Mouse (Mus musculus) intestine, embryonic 15.5 days (tissue): ENCODE results near the gene Tsr1. TPM values are rescaled to one million over a fixed set of nuclear protein-coding genes. Genes with fewer than 3 reads are reported as not detected.

Experiments used
- ATAC-seq: fragments of 200-750 bp; cut with Nextera tagmentation; 2 replicates; pipeline ENCODE4 v1.8.0; 2017; ENCODE audit warnings: moderate TSS enrichment, moderate library complexity
- H3K27ac ChIP-seq: fragments of 300-500 bp; sonication (generic); 2 replicates; pipeline ENCODE4 v1.5.1; 2015; ENCODE audit warnings: mild to moderate bottlenecking, inconsistent platforms
- H3K27me3 ChIP-seq: fragments of 300-500 bp; sonication (generic); replicated peaks from 2 replicates; pipeline ENCODE4 v1.6.1; 2015; ENCODE audit warnings: inconsistent platforms
- H3K36me3 ChIP-seq: fragments of 300-500 bp; sonication (generic); 2 replicates; pipeline ENCODE4 v1.6.1; 2015; ENCODE audit warnings: inconsistent platforms
- H3K4me1 ChIP-seq: fragments of 300-500 bp; sonication (generic); replicated peaks from 2 replicates; pipeline ENCODE4 v1.6.1; 2015; ENCODE audit warnings: inconsistent platforms
- H3K4me2 ChIP-seq: fragments of 300-500 bp; sonication (generic); replicated peaks from 2 replicates; pipeline ENCODE4 v1.6.1; 2015; ENCODE audit warnings: mild to moderate bottlenecking, inconsistent platforms
- H3K4me3 ChIP-seq: fragments of 300-500 bp; sonication (generic); replicated peaks from 2 replicates; pipeline ENCODE4 v1.5.1; 2015; ENCODE audit warnings: inconsistent platforms
- H3K9ac ChIP-seq: fragments of 300-500 bp; sonication (generic); 2 replicates; pipeline ENCODE4 v1.6.1; 2015; ENCODE audit warnings: inconsistent platforms
- H3K9me3 ChIP-seq: fragments of 300-500 bp; sonication (generic); 2 replicates; pipeline ENCODE4 v1.6.1; 2016; ENCODE audit warnings: inconsistent platforms
- WGBS: fragments of 180-500 bp; shearing (Covaris S2); methylation state at CpG from one replicate; pipeline ENCODE4 v1.1.7; 2015; 5-methylcytosine and 5-hydroxymethylcytosine counted together
- polyA plus RNA-seq: library from polyadenylated mRNA; unstranded; fragments of >200 nt; fragmentation: Nextera tagmentation; extraction: Ambion mirVana; gene quantifications from 2 replicates; pipeline ENCODE4 v1.2.1, GENCODE M21; 2015

The Tsr1 gene
- 49.6 and 53.5 TPM in 2 replicates for polyA plus RNA-seq

- Histone ChIP-seq H3K4me2 (peak within 1 kb of the TSS; percentile 97), H3K36me3 (peaks cover 16% of the 10 kb centered on the region; the same call in 1 of the 2 replicates), H3K27me3 (no peaks in the 10 kb centered on the region), H3K9me3 (no peaks in the 10 kb centered on the region), H3K9ac (peak within 1 kb of the TSS; percentile 73), H3K4me1 (peaks cover 17% of the 10 kb centered on the region), H3K27ac (peak within 1 kb of the TSS; percentile 87), H3K4me3 (peak within 1 kb of the TSS; percentile 83)
- ATAC-seq: peak; percentile 80
- WGBS: under 1% methylated on average over 54 of the region's 54 CpGs
Measured at GRCm38 (mm10) chr11:74897678-74898516, at the start of gene Tsr1. Gene Tsr1, plus strand, starts transcription at chr11:74898071.

- H3K36me3 ChIP-seq: no peaks in the 10 kb centered on the region
- 86% methylated on average over 14 of the region's 14 CpGs for WGBS
- no peak overlapping the region for H3K4me3 ChIP-seq
- H3K27ac ChIP-seq: no peak overlapping the region
- H3K9me3 ChIP-seq: no peaks in the 10 kb centered on the region
- ATAC-seq: no peak
- peaks cover 8% of the 10 kb centered on the region for H3K4me1 ChIP-seq
- H3K9ac ChIP-seq: no peak overlapping the region
- H3K27me3 ChIP-seq: no peaks in the 10 kb centered on the region
- H3K4me2 ChIP-seq: no peak overlapping the region
Measured at GRCm38 (mm10) chr11:74850998-74851661, 46.7 kb upstream of the Tsr1 start.

- Histone ChIP-seq H3K27me3 (no peaks in the 10 kb centered on the region), H3K9me3 (no peaks in the 10 kb centered on the region), H3K36me3 (no peaks in the 10 kb centered on the region), H3K4me1 (no peaks in the 10 kb centered on the region; the same call in 1 of the 2 replicates), H3K4me3 (no peak overlapping the region), H3K4me2 (no peak overlapping the region), H3K9ac (no peak overlapping the region), H3K27ac (no peak overlapping the region)
- WGBS: 84% methylated on average over 9 of the region's 9 CpGs
- ATAC-seq: no peak
Measured at GRCm38 (mm10) chr11:74857756-74858155, 40.1 kb upstream of the Tsr1 start.

GRCm38 (mm10) chr11:74862129-74862528 lies 35.7 kb upstream of the Tsr1 start:
- Histone ChIP-seq H3K4me1 (no peaks in the 10 kb centered on the region; the same call in 1 of the 2 replicates), H3K9me3 (no peaks in the 10 kb centered on the region), H3K9ac (no peak overlapping the region), H3K27ac (no peak overlapping the region), H3K36me3 (no peaks in the 10 kb centered on the region), H3K4me2 (no peak overlapping the region), H3K4me3 (no peak overlapping the region), H3K27me3 (no peaks in the 10 kb centered on the region)
- ATAC-seq: no peak
- 78% methylated on average over 5 of the region's 5 CpGs for WGBS

GRCm38 (mm10) chr11:74863471-74863870 lies 34.4 kb upstream of the Tsr1 start:
- no peak overlapping the region for H3K4me2 ChIP-seq
- no peaks in the 10 kb centered on the region; the same call in 1 of the 2 replicates for H3K4me1 ChIP-seq
- no peak overlapping the region for H3K9ac ChIP-seq
- WGBS: 30% methylated on average over 11 of the region's 11 CpGs
- H3K27ac ChIP-seq: no peak overlapping the region
- H3K9me3 ChIP-seq: no peaks in the 10 kb centered on the region
- no peak overlapping the region for H3K4me3 ChIP-seq
- 0 out of 2 replicates have a peak, but pooled peaks have one; percentile 30 for ATAC-seq
- no peaks in the 10 kb centered on the region for H3K27me3 ChIP-seq
- H3K36me3 ChIP-seq: no peaks in the 10 kb centered on the region

- H3K9me3 ChIP-seq: no peaks in the 10 kb centered on the region
- H3K27ac ChIP-seq: no peak overlapping the region
- H3K27me3 ChIP-seq: no peaks in the 10 kb centered on the region
- H3K4me1 ChIP-seq: no peaks in the 10 kb centered on the region; the same call in 1 of the 2 replicates
- WGBS: 89% methylated on average over 9 of the region's 9 CpGs
- no peak for ATAC-seq
- H3K9ac ChIP-seq: no peak overlapping the region
- H3K4me2 ChIP-seq: no peak overlapping the region
- no peak overlapping the region for H3K4me3 ChIP-seq
- no peaks in the 10 kb centered on the region for H3K36me3 ChIP-seq
Measured at GRCm38 (mm10) chr11:74864421-74864820, 33.5 kb upstream of the Tsr1 start.

GRCm38 (mm10) chr11:74865252-74865651 lies 32.6 kb upstream of the Tsr1 start:
- no peak overlapping the region for H3K9ac ChIP-seq
- no peak for ATAC-seq
- no peaks in the 10 kb centered on the region for H3K9me3 ChIP-seq
- no peaks in the 10 kb centered on the region for H3K36me3 ChIP-seq
- H3K4me1 ChIP-seq: no peaks in the 10 kb centered on the region; the same call in 1 of the 2 replicates
- H3K4me2 ChIP-seq: no peak overlapping the region
- H3K4me3 ChIP-seq: no peak overlapping the region
- no peaks in the 10 kb centered on the region for H3K27me3 ChIP-seq
- 87% methylated on average over 9 of the region's 9 CpGs for WGBS
- no peak overlapping the region for H3K27ac ChIP-seq

GRCm38 (mm10) chr11:74866640-74867039 lies 31.2 kb upstream of the Tsr1 start:
- Histone ChIP-seq H3K36me3 (no peaks in the 10 kb centered on the region), H3K9ac (no peak overlapping the region), H3K4me3 (no peak overlapping the region), H3K4me2 (no peak overlapping the region), H3K4me1 (peaks cover 5% of the 10 kb centered on the region; the same call in 1 of the 2 replicates), H3K27ac (no peak overlapping the region), H3K27me3 (no peaks in the 10 kb centered on the region), H3K9me3 (no peaks in the 10 kb centered on the region)
- 85% methylated on average over 4 of the region's 4 CpGs for WGBS
- ATAC-seq: no peak

GRCm38 (mm10) chr11:74867181-74867580 lies 30.7 kb upstream of the Tsr1 start:
- WGBS: 84% methylated on average over 2 of the region's 2 CpGs
- Histone ChIP-seq H3K9ac (no peak overlapping the region), H3K9me3 (no peaks in the 10 kb centered on the region), H3K4me3 (no peak overlapping the region), H3K36me3 (no peaks in the 10 kb centered on the region), H3K27ac (no peak overlapping the region), H3K4me2 (no peak overlapping the region), H3K27me3 (no peaks in the 10 kb centered on the region), H3K4me1 (peaks cover 5% of the 10 kb centered on the region; the same call in 1 of the 2 replicates)
- ATAC-seq: no peak

GRCm38 (mm10) chr11:74868046-74868760 lies 29.7 kb upstream of the Tsr1 start:
- no peak for ATAC-seq
- no peaks in the 10 kb centered on the region for H3K27me3 ChIP-seq

GRCm38 (mm10) chr11:74869603-74870002 lies 28.3 kb upstream of the Tsr1 start:
- H3K9me3 ChIP-seq: no peaks in the 10 kb centered on the region
- no peaks in the 10 kb centered on the region for H3K27me3 ChIP-seq
- H3K9ac ChIP-seq: no peak overlapping the region
- ATAC-seq: no peak
- 79% methylated on average over 6 of the region's 6 CpGs for WGBS
- H3K36me3 ChIP-seq: no peaks in the 10 kb centered on the region
- no peak overlapping the region for H3K27ac ChIP-seq
- no peak overlapping the region for H3K4me3 ChIP-seq
- no peak overlapping the region for H3K4me2 ChIP-seq
- peaks cover 5% of the 10 kb centered on the region; the same call in 1 of the 2 replicates for H3K4me1 ChIP-seq

More at GRCm38 (mm10) chr11:74868046-74868760, 29.7 kb upstream of the Tsr1 start:
- no peaks in the 10 kb centered on the region for H3K36me3 ChIP-seq
- H3K9me3 ChIP-seq: no peaks in the 10 kb centered on the region
- no peak overlapping the region for H3K4me2 ChIP-seq
- peaks cover 5% of the 10 kb centered on the region; the same call in 1 of the 2 replicates for H3K4me1 ChIP-seq
- H3K9ac ChIP-seq: no peak overlapping the region
- no peak overlapping the region for H3K4me3 ChIP-seq
- WGBS: 93% methylated on average over 13 of the region's 13 CpGs
- no peak overlapping the region for H3K27ac ChIP-seq

GRCm38 (mm10) chr11:74870544-74870943 lies 27.3 kb upstream of the Tsr1 start:
- H3K4me3 ChIP-seq: no peak overlapping the region
- H3K4me1 ChIP-seq: peaks cover 5% of the 10 kb centered on the region; the same call in 1 of the 2 replicates
- no peaks in the 10 kb centered on the region for H3K9me3 ChIP-seq
- no peak overlapping the region for H3K9ac ChIP-seq
- WGBS: 68% methylated on average over 4 of the region's 4 CpGs
- no peak overlapping the region for H3K4me2 ChIP-seq
- no peak overlapping the region for H3K27ac ChIP-seq
- no peaks in the 10 kb centered on the region for H3K36me3 ChIP-seq
- no peak for ATAC-seq
- no peaks in the 10 kb centered on the region for H3K27me3 ChIP-seq
